Mouse (Mus musculus) embryonic facial prominence, embryonic 11.5 days (tissue): ENCODE results near the gene Phc2. TPM values are rescaled to one million over a fixed set of nuclear protein-coding genes. Genes with fewer than 3 reads are reported as not detected.

Experiments used
- ATAC-seq: fragments of 200-750 bp; cut with Nextera tagmentation; replicated peaks from 2 replicates; pipeline ENCODE4 v1.8.0; 2017; ENCODE audit warnings: low read depth; ENCODE audit not compliant: insufficient number of reproducible peaks, low FRiP score, low TSS enrichment
- DNase-seq: peaks from one replicate; pipeline ENCODE4 v3.0.0-alpha.2; 2015; ENCODE audit warnings: low spot score
- H3K27ac ChIP-seq: fragments of 300-500 bp; sonication (generic); replicated peaks from 2 replicates; pipeline ENCODE4 v1.5.1; 2014; ENCODE audit warnings: mild to moderate bottlenecking, low read depth, low read length, control low read depth
- H3K27me3 ChIP-seq: fragments of 300-500 bp; sonication (generic); 2 replicates; pipeline ENCODE4 v1.6.1; 2014; ENCODE audit warnings: mild to moderate bottlenecking, low read length, moderate library complexity, mixed read lengths; ENCODE audit not compliant: control insufficient read depth, insufficient read depth
- H3K36me3 ChIP-seq: fragments of 300-500 bp; sonication (generic); replicated peaks from 2 replicates; pipeline ENCODE4 v1.6.1; 2014; ENCODE audit warnings: low read depth, mild to moderate bottlenecking, low read length, moderate library complexity, mixed read lengths; ENCODE audit not compliant: control insufficient read depth, insufficient read depth
- H3K4me1 ChIP-seq: fragments of 300-500 bp; sonication (generic); 2 replicates; pipeline ENCODE4 v1.6.1; 2014; ENCODE audit warnings: low read length, mixed read lengths; ENCODE audit not compliant: control insufficient read depth, insufficient read depth
- H3K4me2 ChIP-seq: fragments of 300-500 bp; sonication (generic); 2 replicates; pipeline ENCODE4 v1.6.1; 2014; ENCODE audit warnings: low read depth, mild to moderate bottlenecking, control low read depth, low read length, moderate library complexity
- H3K4me3 ChIP-seq: fragments of 300-500 bp; sonication (generic); 2 replicates; pipeline ENCODE4 v1.5.1; 2014; ENCODE audit warnings: low read depth, low read length, control low read depth
- H3K9ac ChIP-seq: fragments of 300-500 bp; sonication (generic); replicated peaks from 2 replicates; pipeline ENCODE4 v1.6.1; 2014; ENCODE audit warnings: mild to moderate bottlenecking, control low read depth, low read length
- H3K9me3 ChIP-seq: fragments of 300-500 bp; sonication (generic); replicated peaks from 2 replicates; pipeline ENCODE4 v1.6.1; 2016; ENCODE audit warnings: mild to moderate bottlenecking, low read length, inconsistent platforms, mixed read lengths; ENCODE audit not compliant: control insufficient read depth
- WGBS: fragments of 180-500 bp; shearing (Covaris S2); extraction: QIAGEN DNeasy Blood & Tissue Kit; methylation state at CpG from one replicate; pipeline ENCODE4 v1.1.7; 2014; 5-methylcytosine and 5-hydroxymethylcytosine counted together
- polyA plus RNA-seq: library from polyadenylated mRNA; unstranded; fragments of >200 nt; fragmentation: Nextera tagmentation; extraction: Ambion mirVana; gene quantifications from 2 replicates; pipeline ENCODE4 v1.2.1, GENCODE M21; 2014

Phc2 gene
- polyA plus RNA-seq, 1 experiment from 2014 or later: 68.0 TPM

DNA sequence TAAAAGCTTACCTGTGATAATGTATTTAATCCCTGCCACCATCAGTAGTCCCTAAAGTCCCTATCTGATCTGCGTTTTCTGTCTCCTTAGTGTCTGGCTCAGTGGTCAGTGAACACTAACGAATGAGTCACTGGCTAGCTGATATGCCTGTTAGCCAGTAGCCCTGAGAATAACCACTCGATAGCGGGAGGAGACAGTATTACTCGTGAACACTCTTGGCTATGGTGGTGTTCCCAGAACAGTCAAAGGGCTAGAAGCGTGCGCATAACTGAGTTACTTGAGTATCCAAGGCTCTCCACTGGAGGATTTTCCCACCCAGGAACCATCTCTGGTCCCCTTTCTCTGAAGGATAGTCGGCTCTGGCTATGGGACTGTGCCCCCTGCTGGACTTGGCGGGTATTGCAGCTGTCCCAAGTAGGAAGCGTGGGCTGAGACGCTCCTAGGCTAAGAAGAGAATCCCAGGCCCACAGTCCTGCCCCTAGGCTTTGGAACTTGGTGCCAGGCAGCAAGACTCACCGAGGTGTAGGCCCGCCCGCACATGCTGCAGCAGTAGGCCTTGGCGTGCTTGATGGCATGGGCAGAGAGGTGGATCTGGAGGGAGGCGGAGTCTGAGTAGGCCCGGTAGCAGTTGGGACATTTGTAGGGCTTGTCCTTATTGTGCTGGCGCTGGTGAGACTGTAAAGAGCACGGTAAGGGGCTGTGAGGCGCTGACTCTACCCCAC, 122.2 kb downstream of the Phc2 start:
- no peaks in the 10 kb centered on the region for H3K9me3 ChIP-seq
- 49% methylated on average over 20 of the region's 20 CpGs for WGBS
- peaks cover 13% of the 10 kb centered on the region for H3K36me3 ChIP-seq
- no peaks in the 10 kb centered on the region for H3K4me1 ChIP-seq
- DNase-seq (peak; percentile 84), ATAC-seq (peak; percentile 35; the same call in 1 of the 2 replicates)
- H3K4me3 ChIP-seq: no peak overlapping the region
- H3K27ac ChIP-seq: no peak overlapping the region
- H3K4me2 ChIP-seq: no peak overlapping the region
- no peaks in the 10 kb centered on the region for H3K27me3 ChIP-seq
- no peak overlapping the region for H3K9ac ChIP-seq

DNA sequence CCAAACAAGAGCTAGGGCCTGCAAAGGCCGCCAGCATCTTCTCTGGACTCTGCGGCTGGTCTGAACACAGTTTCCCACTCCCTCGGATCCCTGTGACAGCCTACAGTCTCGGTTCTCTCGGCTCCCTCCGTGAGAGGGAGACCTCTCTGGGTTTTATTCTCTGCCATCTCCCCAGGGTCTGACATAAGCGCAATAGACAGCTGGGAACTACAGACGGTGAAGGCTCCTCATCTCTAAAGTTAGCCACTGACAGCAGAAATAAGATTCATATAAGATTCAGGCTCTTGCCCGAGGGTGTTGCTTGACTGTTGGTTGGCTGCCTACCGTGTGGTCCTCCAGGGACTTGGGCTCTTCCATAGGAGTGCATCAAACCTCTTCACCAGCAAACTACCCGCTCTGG, 123.1 kb downstream of the Phc2 start:
- Histone ChIP-seq H3K36me3 (peaks cover 16% of the 10 kb centered on the region), H3K27me3 (no peaks in the 10 kb centered on the region), H3K4me1 (no peaks in the 10 kb centered on the region), H3K27ac (no peak overlapping the region), H3K9ac (no peak overlapping the region), H3K4me2 (no peak overlapping the region), H3K4me3 (no peak overlapping the region), H3K9me3 (no peaks in the 10 kb centered on the region)
- 85% methylated on average over 11 of the region's 11 CpGs for WGBS
- DNase-seq (no peak), ATAC-seq (no peak)

DNA sequence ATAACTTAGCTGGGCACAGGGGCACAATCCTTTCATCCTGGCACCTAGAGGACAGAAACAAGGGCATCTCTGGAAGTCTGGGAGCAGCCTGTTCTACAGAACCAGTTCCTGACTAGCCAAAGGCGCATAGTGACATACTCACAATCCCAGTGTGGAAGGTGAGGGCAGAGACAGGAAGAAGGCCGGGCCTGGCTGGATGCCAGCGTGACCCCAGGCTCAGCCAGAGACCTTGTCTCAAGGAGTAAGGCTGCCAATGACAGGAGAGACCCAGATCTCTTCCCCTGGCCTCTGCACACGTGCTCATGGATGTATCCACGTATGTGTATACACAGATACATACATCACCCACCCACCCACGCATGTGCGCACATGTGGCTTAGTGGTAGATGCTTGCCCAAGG, 127.5 kb downstream of the Phc2 start:
- no peak for DNase-seq
- no peak overlapping the region for H3K4me2 ChIP-seq
- peaks cover 18% of the 10 kb centered on the region for H3K36me3 ChIP-seq
- H3K27ac ChIP-seq: no peak overlapping the region
- no peak overlapping the region for H3K9ac ChIP-seq
- no peak overlapping the region for H3K4me3 ChIP-seq
- H3K27me3 ChIP-seq: no peaks in the 10 kb centered on the region
- no peaks in the 10 kb centered on the region for H3K9me3 ChIP-seq
- no peaks in the 10 kb centered on the region for H3K4me1 ChIP-seq
- no peak for ATAC-seq
- 89% methylated on average over 7 of the region's 7 CpGs for WGBS

DNA sequence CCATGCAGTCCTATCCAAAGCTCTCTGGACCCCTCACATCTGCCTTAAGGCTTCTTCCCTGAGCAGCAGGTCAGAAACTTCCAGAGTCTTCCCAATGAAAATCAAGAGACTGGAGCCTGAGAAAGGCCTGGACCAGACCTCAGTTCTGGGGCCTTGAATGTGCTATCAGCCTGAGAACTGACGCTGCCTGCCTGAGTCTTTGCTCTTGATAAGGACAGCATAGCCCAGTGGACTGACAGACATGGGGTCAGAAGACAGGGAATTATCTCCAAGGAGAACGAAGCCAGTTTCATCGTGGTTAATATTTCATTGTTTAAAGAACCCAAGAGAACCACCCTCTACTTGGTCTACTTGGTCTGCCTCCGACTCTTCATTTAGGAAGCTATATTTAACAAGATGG, 128.1 kb downstream of the Phc2 start:
- Histone ChIP-seq H3K36me3 (peaks cover 18% of the 10 kb centered on the region), H3K9me3 (no peaks in the 10 kb centered on the region), H3K4me1 (no peaks in the 10 kb centered on the region), H3K9ac (no peak overlapping the region), H3K27me3 (no peaks in the 10 kb centered on the region), H3K27ac (no peak overlapping the region), H3K4me2 (no peak overlapping the region), H3K4me3 (no peak overlapping the region)
- 86% methylated on average over 4 of the region's 4 CpGs for WGBS
- no peak for ATAC-seq
- DNase-seq: no peak

DNA sequence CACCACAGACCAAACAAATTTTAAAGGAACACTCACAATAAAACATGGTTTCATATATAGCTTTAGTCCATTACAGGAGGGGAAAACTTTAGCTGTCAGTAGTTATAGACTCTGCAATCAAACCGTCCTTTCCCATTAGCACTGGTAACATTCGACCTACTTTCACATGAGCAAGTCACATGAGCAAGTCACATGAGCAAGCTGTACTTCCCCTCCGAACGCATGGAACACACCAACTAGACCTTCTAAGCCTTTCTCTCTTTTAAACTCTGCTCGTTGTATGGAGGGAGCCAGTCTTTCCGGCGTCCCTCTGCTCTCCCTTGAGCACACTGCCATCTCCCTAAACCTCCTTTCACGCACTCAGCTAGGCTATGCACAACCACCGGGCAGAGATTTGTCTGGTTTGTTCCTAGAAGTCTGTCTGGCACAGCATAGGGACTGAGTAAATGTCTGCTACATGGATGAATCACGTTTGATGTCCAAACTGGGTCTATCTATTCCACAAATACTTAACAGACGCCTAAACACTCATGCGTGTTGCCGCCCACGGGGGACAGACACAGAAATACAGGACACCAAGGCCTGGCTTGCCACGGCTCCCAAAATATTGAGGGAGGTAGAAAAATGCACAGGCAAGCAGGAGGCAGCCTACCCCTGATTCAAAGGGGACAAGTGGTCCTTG, 130.6 kb downstream of the Phc2 start:
- Histone ChIP-seq H3K36me3 (peaks cover 18% of the 10 kb centered on the region), H3K4me3 (no peak overlapping the region), H3K27ac (no peak overlapping the region), H3K9ac (no peak overlapping the region), H3K9me3 (no peaks in the 10 kb centered on the region), H3K4me2 (no peak overlapping the region), H3K27me3 (no peaks in the 10 kb centered on the region), H3K4me1 (no peaks in the 10 kb centered on the region)
- ATAC-seq (no peak), DNase-seq (no peak)
- 91% methylated on average over 15 of the region's 15 CpGs for WGBS

DNA sequence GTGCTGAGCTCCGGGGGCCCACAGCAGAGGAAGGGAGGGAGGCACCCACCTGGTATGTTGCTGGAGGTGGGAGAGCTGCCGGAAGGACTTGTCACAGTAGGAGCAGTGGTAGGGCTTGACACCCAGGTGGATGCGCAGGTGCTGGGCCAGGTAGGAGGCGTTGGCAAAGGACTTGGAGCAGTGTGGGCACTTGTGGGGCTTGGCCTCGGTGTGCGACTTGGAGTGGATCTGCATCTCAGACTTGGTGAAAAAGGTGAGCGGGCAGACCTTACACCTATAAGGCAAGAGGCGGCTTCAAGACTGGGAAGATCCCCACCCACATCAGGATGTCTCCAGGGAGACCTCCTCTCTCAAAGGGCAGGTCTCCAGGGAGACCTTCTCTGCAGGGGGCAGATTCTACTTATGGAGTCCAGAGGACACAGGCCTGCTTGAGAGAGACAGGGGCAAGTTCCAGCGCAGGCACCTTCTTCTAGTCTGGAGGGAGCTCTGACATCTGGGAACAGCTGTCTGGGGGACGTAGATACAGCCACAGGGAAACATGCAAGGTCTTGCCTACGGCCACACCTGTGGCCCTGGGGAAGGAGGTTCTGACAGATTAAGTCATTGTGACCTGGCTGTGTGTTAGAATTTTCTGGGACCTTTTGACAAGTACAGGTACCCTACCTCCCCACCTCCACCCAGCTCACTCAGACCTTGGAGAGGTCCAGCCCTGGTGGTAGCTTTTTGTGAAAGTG, 131.6 kb downstream of the Phc2 start:
- DNase-seq: no peak
- H3K27ac ChIP-seq: no peak overlapping the region
- WGBS: 93% methylated on average over 10 of the region's 11 CpGs
- no peaks in the 10 kb centered on the region; the same call in 1 of the 2 replicates for H3K4me1 ChIP-seq
- H3K4me3 ChIP-seq: no peak overlapping the region
- H3K9me3 ChIP-seq: no peaks in the 10 kb centered on the region
- H3K36me3 ChIP-seq: peaks cover 16% of the 10 kb centered on the region
- no peak overlapping the region for H3K9ac ChIP-seq
- no peaks in the 10 kb centered on the region for H3K27me3 ChIP-seq
- no peak overlapping the region for H3K4me2 ChIP-seq
- ATAC-seq: no peak

DNA sequence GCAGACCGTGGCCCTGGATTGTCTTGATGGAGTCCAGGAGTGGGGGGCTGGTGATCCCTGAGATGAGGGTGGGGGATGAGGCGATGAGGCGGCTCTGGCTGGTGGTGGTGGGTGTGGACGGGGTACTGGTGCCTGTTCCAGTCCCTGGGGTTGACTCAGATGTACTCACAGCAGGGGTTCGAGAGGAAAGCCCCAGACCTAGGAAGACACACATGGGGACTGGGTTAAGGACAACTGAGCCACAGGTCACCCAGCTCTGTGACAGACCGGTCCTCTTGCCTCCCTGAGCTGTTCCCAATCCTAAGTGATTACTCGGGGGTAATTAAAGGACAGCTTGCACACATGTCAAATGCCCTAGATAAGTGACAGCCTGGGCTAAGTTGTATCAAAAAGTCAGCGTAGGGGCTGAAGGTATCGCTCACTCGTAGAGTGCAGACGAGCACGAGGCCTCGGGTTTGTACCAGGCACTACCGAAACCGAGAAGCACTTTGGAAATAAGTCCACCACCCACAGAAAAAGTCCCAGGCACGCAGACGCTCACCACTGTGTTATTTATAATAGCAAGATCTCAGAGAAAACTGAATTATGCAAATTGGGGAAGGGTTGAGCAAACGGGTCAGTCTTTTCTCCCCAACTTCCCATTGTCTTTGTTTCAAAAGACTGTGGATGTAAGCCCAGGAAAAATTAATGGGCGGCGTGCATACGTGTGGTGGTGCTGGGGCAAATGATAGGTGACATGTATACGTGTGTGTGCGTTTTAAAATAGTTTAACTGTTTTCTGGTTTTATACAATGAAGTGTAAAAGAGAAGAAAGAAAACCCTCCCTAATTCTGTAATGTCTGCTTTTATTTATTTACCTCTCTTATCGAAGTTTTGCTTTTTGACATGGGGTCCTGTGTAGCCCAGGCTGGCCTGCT, 132.8 kb downstream of the Phc2 start:
- Histone ChIP-seq H3K4me2 (no peak overlapping the region), H3K27me3 (no peaks in the 10 kb centered on the region), H3K36me3 (peaks cover 13% of the 10 kb centered on the region), H3K9ac (no peak overlapping the region), H3K9me3 (no peaks in the 10 kb centered on the region), H3K27ac (no peak overlapping the region), H3K4me1 (no peaks in the 10 kb centered on the region; the same call in 1 of the 2 replicates), H3K4me3 (no peak overlapping the region)
- DNase-seq: no peak
- WGBS: 88% methylated on average over 24 of the region's 24 CpGs
- peak; percentile 29; the same call in 1 of the 2 replicates for ATAC-seq
